Mouse (Mus musculus): ENCODE results near the gene Rsl1. TPM values are rescaled to one million over a fixed set of nuclear protein-coding genes. Genes with fewer than 3 reads are reported as not detected.
A peak's percentile ranks its signal among the peaks of the same experiment; 100 is the strongest.
"Not testable (repeated sequence)": the region's sequence is repeated elsewhere in the genome, so short reads cannot be mapped to it uniquely, and the experiment has no call there.

The Rsl1 gene
- 10 to 100 TPM; 18.8 to 21.6 TPM for polyA plus RNA-seq (2017; shearing (Covaris generic))

- peak; percentile 100 for ATAC-seq
These were observed at the start of gene Rsl1 for GRCm38 (mm10) chr13:67172991-67173722. Rsl1 (plus strand) TSS chr13:67173182.

DNA sequence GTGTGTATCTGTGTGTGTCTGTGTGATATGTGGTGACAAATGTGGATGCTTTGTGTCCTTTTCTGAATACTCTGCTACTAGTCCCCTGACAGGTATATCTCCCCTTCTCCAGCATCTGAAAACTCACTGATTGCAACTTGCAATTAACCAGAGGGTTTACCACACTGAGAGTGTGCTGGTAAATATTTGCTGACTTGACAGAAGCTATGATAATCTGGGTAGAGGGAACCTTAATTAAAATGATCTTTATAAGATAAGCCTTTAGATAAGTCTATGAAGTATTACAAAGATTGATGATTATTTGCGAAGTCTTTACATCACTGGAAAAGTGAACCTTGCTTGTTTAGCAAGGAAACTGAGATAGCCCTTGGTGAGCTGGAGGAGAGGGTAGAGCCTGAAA lies 48.5 kb upstream of the Rsl1 start:
- no peak for ATAC-seq

DNA sequence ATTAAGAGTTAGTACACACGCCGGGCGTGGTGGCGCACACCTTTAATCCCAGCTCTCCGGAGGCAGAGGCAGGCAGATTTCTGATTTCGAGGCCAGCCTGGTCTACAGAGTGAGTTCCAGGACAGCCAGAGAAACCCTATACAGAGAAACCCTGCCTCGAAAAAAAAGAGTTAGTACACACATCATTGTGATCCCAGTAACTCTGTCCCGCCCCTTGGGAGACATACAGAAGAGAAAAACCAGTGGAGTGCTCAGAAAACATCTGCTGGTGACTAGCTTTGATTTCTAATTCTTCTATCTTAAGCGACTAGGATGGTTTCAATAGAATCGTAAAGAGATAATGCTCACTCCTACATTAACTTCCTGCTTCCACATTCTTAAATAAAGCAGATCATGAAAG lies 45.5 kb upstream of the Rsl1 start:
- not testable (repeated sequence) for ATAC-seq

DNA sequence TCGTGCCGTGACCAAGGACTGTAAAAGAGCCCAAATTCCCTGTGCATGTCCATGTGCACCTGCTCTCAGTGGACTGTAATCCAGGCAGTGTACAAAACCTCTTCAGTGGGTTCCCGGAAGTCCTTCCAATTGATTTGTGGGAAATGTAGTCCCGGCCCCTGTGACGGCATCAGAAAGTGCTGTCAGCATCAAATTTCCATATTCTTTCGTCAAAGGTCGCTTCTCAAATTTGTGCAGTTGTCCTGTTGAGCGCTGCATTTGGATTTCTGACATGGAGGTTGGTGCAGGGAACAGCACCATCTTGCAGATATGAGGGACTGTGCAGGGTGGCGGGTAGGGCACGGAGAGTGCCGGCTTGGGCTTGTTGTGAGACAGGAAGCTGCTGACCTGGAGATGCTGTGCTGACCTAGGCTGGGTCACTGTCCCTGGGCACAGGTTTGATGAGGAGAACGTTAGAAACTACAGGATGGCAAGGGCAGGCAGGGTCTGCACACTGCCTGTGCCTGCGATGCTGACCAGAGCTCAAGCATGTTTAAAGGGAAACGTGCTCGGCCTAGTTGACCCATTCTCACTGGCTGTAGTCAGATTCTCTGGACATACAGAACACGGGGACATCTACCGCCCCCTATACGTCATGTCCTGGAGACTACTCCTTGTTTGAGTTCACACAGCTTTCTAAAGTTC lies 44.8 kb upstream of the Rsl1 start:
- peak; percentile 98 for ATAC-seq

DNA sequence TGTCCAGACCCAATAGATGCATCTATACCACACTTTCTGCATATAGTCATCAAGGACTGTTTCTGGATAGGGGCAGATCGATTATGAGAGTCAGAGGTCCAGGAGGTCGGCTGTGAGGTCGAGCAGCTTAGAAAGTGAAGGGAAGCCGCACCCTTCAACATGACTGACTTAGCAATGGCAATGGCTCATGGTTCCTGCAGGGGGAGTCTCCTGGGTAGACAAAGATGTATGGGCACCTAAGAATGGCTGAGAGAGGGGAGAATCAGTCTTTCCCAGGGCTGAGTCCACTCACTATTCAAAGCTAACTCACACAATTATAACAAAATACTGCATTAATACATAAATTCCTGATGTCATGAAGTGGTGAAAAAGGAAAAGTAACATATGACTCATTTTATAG lies 6.9 kb upstream of the Rsl1 start:
- peak; percentile 60 for ATAC-seq

GRCm38 (mm10) chr13:67173723-67174055 lies 707 bp downstream of the Rsl1 start:
- ATAC-seq, result no peak

- ATAC-seq, result peak; percentile 98
These were observed 21.4 kb downstream of the Rsl1 start, which contains the start of gene Zfp455 for GRCm38 (mm10) chr13:67194340-67194894. Zfp455 (plus strand) TSS chr13:67194506.

GRCm38 (mm10) chr13:67201656-67202055 lies 28.7 kb downstream of the Rsl1 start:
- no peak for ATAC-seq

DNA sequence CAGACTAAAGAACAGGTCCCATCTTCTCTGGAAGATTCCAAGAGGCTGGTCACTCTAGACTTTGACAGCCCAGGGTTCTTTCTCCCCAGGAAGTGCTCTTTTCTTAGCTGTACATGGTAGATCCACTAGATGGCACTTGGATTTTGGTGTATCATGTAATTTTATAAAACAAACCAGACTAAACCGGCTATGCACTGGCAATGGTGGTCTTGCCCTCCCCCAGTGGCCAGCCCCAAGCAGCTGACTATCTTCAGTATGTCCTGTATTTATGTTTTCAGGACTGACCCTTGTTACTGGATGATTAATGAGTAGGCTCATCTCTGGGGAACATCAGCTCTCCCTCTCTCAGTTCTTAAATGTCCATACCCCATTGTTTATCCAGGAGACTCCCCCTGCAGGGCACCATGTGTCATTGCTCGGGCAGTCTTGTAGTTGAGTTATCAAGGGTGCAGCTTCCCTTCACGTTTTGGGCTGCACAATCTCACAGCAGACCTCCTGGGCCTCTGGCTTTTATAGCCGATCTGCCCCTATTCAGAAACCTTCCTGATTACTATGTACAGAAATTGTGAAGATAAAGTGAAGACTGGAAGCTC lies 41.1 kb downstream of the Rsl1 start:
- ATAC-seq, result peak; percentile 65

Other genes with a start within 250 kb of the Rsl1 start
- gene Zfp712, start 112.0 kb upstream of the Rsl1 start, polyA plus RNA-seq (2017; shearing (Covaris generic)), result 1 to 10 TPM; 5.0 to 8.4 TPM
- 1 to 10 TPM; 4.8 to 5.0 TPM for gene Zfp708, start 75.2 kb upstream of the Rsl1 start, polyA plus RNA-seq (2017; shearing (Covaris generic))
- 1 to 10 TPM; 3.4 to 5.3 TPM for gene Gm28557, start 64.6 kb upstream of the Rsl1 start, polyA plus RNA-seq (2017; shearing (Covaris generic))
- under 1 TPM; 0.15 to 0.17 TPM for gene Rslcan18, start 56.9 kb upstream of the Rsl1 start, polyA plus RNA-seq (2017; shearing (Covaris generic))
- gene Zfp759, start 51.5 kb upstream of the Rsl1 start, polyA plus RNA-seq (2017; shearing (Covaris generic)), result 1 to 10 TPM; 1.6 to 2.9 TPM
- gene Zfp455, start 21.3 kb downstream of the Rsl1 start, polyA plus RNA-seq (2017; shearing (Covaris generic)), result 1 to 10 TPM; 5.7 to 6.4 TPM
- 1 to 10 TPM; 2.2 to 2.4 TPM for gene Zfp458, start 105.3 kb downstream of the Rsl1 start, polyA plus RNA-seq (2017; shearing (Covaris generic))
- gene Zfp457, start 133.3 kb downstream of the Rsl1 start, polyA plus RNA-seq (2017; shearing (Covaris generic)), result 1 to 10 TPM in 1 of 2 experiments, not detected in 1; 1.9 TPM
- 1 to 10 TPM; 5.4 to 5.9 TPM for gene Zfp595, start 159.4 kb downstream of the Rsl1 start, polyA plus RNA-seq (2017; shearing (Covaris generic))
- not detected for gene Gm28044, start 187.4 kb downstream of the Rsl1 start, polyA plus RNA-seq (2017; shearing (Covaris generic))
- gene Zfp953, start 187.4 kb downstream of the Rsl1 start, polyA plus RNA-seq (2017; shearing (Covaris generic)), result 1 to 10 TPM; 2.9 to 3.4 TPM
- gene Gm28041, start 202.6 kb downstream of the Rsl1 start, polyA plus RNA-seq (2017; shearing (Covaris generic)), result 1 to 10 TPM; 1.3 to 2.3 TPM
- gene Zfp456, start 202.6 kb downstream of the Rsl1 start, polyA plus RNA-seq (2017; shearing (Covaris generic)), result 1 to 10 TPM; 6.5 to 8.4 TPM
- gene Zfp429, start 226.6 kb downstream of the Rsl1 start, polyA plus RNA-seq (2017; shearing (Covaris generic)), result 10 to 100 TPM; 20.6 to 23.0 TPM
- gene Zfp459, start 248.2 kb downstream of the Rsl1 start, polyA plus RNA-seq (2017; shearing (Covaris generic)), result 1 to 10 TPM; 1.8 to 3.1 TPM

All from activated CD4-positive, CD25-positive, alpha-beta regulatory T cell, adult 4 months (primary cell).